13 mouse cellular contexts compared by ENCODE assay signal in genomic region chr4:79530968-79531620, GRCm38 (mm10).
DNase-seq lines count a peak whose midpoint lies in the region; ATAC-seq and TF ChIP-seq lines count a peak whose summit lies in the region.
"Had no signal": no experiment of that assay in that cellular context is flagged by ENCODE, and none has a peak within 500 bp of the region (broad histone marks: within the 10 kb centered on the region; RNA-seq: fewer than 3 reads in every experiment).

No protein-coding gene starts in this region.

- no peaks in the 10 kb centered on the region for H3K27me3 ChIP-seq in midbrain, embryonic 15.5 days (replicated peaks)
- no peaks in the 10 kb centered on the region for H3K27me3 ChIP-seq in liver, postnatal 0 days (ENCODE audit: insufficient read depth, low read length)
- H3K27me3 ChIP-seq: embryonic facial prominence, embryonic 13.5 days had no signal

- TF ChIP-seq POLR2A in brain, embryonic 14.5 days (IDR thresholded peaks at IDR 0.05; ENCODE audit: borderline replicate concordance, extremely low read depth, insufficient read depth, insufficient read length, poor library complexity, severe bottlenecking) = no peak

- DNase-seq in brain, adult 2 months (ENCODE audit: low read depth, low spot score) = peak; percentile 65
- DNase-seq in brain, embryonic 14.5 days (ENCODE audit: low read depth) = peak; percentile 86
- peak; percentile 16 for DNase-seq in layer of hippocampus, adult 11-12 months (ENCODE audit: low spot score)
- DNase-seq in heart, postnatal 25 days (ENCODE audit: low spot score) = no peak
- DNase-seq in adrenal gland, postnatal 14 days = no peak
- no peak for DNase-seq in liver, postnatal 0 days
- no peak for DNase-seq in cerebellum, adult 9-11 months
- DNase-seq: gastrocnemius, postnatal 36 days; kidney, postnatal 36 days; liver; lung, postnatal 36 days had no signal

- H3K4me1 ChIP-seq in midbrain, embryonic 15.5 days = peaks cover 14% of the 10 kb centered on the region
- no peaks in the 10 kb centered on the region for H3K4me1 ChIP-seq in liver, postnatal 0 days (ENCODE audit: insufficient read depth)

- no peaks in the 10 kb centered on the region for H3K36me3 ChIP-seq in midbrain, embryonic 15.5 days (replicated peaks)
- H3K36me3 ChIP-seq in liver, postnatal 0 days (replicated peaks; ENCODE audit: insufficient read depth, low read length) = no peaks in the 10 kb centered on the region
- H3K36me3 ChIP-seq: embryonic facial prominence, embryonic 13.5 days had no signal

- H3K9me3 ChIP-seq in midbrain, embryonic 15.5 days = no peaks in the 10 kb centered on the region
- H3K9me3 ChIP-seq in liver, postnatal 0 days (ENCODE audit: low read length) = no peaks in the 10 kb centered on the region
- H3K9me3 ChIP-seq: embryonic facial prominence, embryonic 13.5 days had no signal

- intact Hi-C loops in heart, postnatal 25 days (cut with DNase I) = no loop called here

- no peak for TF ChIP-seq CTCF in brain, embryonic 14.5 days (IDR thresholded peaks at IDR 0.05; ENCODE audit: borderline replicate concordance, extremely low read depth, insufficient read depth, insufficient read length)
- TF ChIP-seq CTCF in liver, postnatal 0 days (IDR thresholded peaks at IDR 0.05; ENCODE audit: low read depth) = no peak

- no peak overlapping the region for H3K4me2 ChIP-seq in midbrain, embryonic 15.5 days
- H3K4me2 ChIP-seq in liver, postnatal 0 days (ENCODE audit: low read depth, low read length) = no peak overlapping the region
- H3K4me2 ChIP-seq: embryonic facial prominence, embryonic 13.5 days had no signal

- peak; percentile 55 for ATAC-seq in midbrain, embryonic 15.5 days (replicated peaks)
- ATAC-seq in liver, postnatal 0 days = no peak

- H3K9ac ChIP-seq in midbrain, embryonic 15.5 days = no peak overlapping the region
- no peak overlapping the region for H3K9ac ChIP-seq in liver, postnatal 0 days (replicated peaks)
- H3K9ac ChIP-seq: embryonic facial prominence, embryonic 13.5 days had no signal

- peak overlapping the region; percentile 75 for H3K27ac ChIP-seq in midbrain, embryonic 15.5 days
- H3K27ac ChIP-seq in liver, postnatal 0 days (ENCODE audit: low read depth) = no peak overlapping the region
- H3K27ac ChIP-seq: embryonic facial prominence, embryonic 13.5 days had no signal

- no peak for TF ChIP-seq EP300 in liver, postnatal 0 days (IDR thresholded peaks at IDR 0.05; ENCODE audit: low read depth)

- H3K4me3 ChIP-seq in midbrain, embryonic 15.5 days = no peak overlapping the region
- H3K4me3 ChIP-seq in liver, postnatal 0 days (ENCODE audit: low read depth, low read length) = no peak overlapping the region
- H3K4me3 ChIP-seq: embryonic facial prominence, embryonic 13.5 days had no signal

- 42% methylated on average over 6 of the region's 6 CpGs for WGBS in midbrain, embryonic 15.5 days
- 60% methylated on average over 6 of the region's 6 CpGs for WGBS in liver, postnatal 0 days (ENCODE audit: insufficient replicate concordance)

Comparison
In these comparisons a context has a peak if more than half of its experiments do, and no peak if none do; other contexts are left out.
1. DNase-seq: peak in brain, adult 2 months (single experiment), brain, embryonic 14.5 days (single experiment) and layer of hippocampus, adult 11-12 months (single experiment); none in heart, postnatal 25 days (single experiment), adrenal gland, postnatal 14 days (single experiment), liver, postnatal 0 days (single experiment) and cerebellum, adult 9-11 months (single experiment).